Mouse (Mus musculus): ENCODE measurements at regions not wholly inside any gene's neighbourhood (a gene's known extent, or its start where the extent isn't known, plus 50 kb on each side); places are given as distances from the start of the nearest gene placed in this dataset.

DNA sequence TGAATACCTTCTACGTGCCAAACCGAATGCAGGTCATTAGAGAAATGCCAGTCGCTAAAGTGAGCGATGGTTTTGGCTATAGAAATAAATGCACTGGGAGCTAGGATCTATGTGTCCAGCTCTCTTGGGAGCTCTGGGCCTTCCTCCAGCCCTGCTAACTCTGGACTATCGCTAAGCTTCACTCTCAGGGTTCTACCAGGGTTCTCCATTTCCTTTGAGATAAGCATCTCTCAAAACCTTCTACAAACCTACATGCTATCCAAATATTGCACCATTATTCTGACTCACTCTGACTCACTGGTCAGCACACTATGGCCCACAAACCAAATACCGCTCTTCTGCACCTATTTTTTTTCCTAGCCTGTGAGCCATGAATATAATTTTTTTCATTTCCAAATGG lies 125.4 kb upstream of the Gnao1 start:
- intact Hi-C loops (cut with DNase I), result no loop called here
- DNase-seq, result no peak

DNA sequence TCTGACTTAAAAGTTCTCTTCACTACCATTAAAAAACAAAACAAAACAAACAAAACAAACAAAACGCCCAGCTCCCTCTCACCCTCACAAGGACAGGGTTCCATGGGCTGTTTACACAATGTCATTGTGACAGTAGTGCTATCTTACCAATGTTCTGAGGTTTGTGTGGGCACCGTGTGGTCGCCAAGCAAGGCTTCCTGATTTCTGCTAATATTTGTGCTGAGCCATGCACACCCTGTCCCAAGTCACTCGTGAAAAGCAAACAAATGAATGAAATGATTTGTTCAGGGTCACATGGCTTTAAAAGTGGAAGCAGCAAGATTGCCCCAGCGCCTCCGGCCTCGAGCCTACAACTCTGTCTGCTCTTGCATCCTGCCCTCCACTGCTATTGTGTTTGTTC lies 120.9 kb upstream of the Gnao1 start:
- DNase-seq, result no peak
- intact Hi-C loops (cut with DNase I), result no loop called here

DNA sequence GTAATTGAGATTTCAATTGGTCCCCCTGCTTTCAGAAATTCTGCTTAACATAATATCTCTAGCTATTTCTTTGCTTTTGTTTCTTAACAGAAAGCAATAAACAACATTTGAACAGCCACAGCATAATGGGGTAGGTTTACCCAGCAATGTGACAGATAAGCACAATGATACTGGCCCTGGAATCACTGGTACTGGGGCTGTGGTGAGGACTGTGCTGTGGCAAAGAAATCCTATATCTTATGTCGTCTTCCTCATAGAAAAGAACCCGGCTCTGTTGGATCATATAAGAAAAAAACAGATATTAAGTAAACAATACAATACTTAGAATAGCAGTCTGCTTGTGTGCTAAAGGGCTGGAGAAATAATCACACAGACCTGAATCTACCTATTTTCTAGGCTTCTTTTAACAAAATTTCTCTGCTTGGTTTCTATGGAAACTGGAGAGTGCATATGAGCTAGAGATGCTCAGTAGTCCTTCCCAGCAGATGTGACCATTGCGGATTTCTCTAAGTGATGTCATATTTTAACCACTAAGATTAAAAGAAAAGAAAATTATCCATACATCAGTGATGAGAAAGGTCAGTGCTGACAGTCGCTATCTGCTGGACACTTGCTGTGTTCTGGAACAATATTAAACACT lies 119.8 kb upstream of the Gnao1 start:
- DNase-seq, result no peak
- intact Hi-C loops (cut with DNase I), result no loop called here

DNA sequence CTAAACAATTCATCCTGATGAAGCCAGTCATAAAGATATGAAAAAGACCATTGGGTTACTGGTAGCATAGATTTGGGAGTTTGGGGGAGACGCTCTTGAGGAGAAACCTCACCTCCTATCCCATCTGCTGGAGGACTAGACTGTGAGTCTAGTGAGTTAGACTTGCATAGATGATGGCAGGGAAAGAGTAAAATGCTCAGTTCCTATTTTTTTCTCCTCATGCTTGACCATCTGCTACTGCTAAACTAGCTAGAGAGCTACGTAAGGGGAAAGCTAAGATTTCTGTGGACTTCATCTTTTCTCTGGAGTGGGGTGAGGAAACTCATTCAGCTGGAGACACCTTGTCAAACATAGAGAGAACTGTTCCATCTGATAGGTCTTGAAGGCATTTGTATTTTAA lies 118.4 kb upstream of the Gnao1 start:
- intact Hi-C loops (cut with DNase I), result no loop called here

DNA sequence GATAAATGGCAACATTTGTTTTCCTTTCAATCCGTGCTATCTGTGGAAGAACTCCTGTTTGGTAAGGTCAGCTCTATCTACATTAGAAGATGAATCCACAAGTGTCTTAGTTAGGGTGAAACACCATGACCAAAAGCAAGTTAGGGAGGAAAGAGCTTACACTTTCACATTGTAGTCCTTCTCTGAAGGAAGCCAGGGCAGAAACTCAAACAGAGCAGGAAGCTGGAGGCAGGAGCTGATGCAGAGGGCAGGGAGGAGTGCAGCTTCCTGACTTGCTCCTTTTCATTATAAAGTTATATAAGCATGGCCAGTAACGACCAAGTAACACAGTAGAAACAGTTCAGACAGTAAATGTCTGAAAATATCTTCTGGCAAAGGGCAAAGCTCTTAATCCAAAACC lies 117.9 kb upstream of the Gnao1 start:
- DNase-seq, result no peak
- intact Hi-C loops (cut with DNase I), result no loop called here

More for the DNA sequence above, 118.4 kb upstream of the Gnao1 start:
- DNase-seq, result no peak

DNA sequence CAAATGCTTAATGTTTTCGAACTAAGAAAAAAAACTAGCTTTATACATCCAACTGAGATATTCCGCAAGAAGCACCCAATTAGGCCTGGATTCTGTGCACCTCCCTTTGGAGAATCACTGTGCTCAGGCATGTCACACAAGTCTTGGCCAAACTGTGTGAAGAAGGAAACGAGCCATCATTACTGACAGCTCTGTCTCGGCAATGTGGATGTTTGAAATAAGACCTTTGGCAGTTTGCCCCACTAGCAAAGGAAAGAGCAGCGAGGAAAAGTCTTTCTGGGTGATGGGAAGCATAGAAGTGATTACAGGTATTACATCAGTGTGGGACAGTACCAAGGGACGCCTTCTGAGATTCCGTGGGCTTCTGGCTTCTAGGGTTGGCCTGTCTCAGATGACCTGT lies 112.6 kb upstream of the Gnao1 start:
- intact Hi-C loops (cut with DNase I), result no loop called here
- peak in 1 of 2 experiments; percentile 1 for DNase-seq

DNA sequence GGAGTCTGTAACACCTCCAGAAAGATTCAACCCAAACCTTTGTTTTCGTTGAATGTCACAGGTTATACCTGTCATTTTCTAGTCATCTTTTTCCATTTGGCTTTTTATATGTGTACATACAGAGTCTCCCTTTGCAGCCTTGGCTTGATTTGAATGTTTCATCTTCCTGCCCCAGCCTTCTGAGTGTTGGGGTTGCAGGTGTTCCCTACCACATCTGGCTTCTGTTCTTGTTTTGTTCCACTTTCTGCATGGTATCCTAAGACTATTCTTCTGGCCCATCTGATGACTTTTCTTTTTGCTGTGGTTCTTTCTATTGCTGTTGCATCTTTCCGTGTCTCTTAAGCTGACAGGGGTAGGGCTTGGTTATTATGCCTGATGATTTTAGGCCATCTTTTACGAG lies 111.3 kb upstream of the Gnao1 start:
- intact Hi-C loops (cut with DNase I), result no loop called here
- DNase-seq, result no peak

DNA sequence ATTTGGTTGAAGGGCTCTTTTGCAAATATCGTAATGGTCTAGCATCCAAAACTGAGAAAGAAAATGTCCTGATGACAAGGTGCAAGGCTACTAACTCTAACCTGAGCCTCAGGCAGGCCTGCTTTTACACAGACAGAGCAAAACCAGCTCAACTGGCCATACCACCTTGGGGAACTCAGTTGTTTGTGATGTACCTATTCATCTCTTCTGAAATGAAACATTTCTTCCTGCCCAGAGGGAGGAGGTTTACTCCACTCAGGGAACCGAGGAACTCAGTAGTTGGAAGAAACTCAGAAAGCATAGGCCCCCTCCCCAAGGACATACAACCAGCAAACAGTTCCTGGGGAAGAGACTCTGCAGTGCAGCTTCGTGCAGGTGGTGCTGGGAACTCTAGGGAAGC lies 108.4 kb upstream of the Gnao1 start:
- intact Hi-C loops (cut with DNase I), result no loop called here

DNA sequence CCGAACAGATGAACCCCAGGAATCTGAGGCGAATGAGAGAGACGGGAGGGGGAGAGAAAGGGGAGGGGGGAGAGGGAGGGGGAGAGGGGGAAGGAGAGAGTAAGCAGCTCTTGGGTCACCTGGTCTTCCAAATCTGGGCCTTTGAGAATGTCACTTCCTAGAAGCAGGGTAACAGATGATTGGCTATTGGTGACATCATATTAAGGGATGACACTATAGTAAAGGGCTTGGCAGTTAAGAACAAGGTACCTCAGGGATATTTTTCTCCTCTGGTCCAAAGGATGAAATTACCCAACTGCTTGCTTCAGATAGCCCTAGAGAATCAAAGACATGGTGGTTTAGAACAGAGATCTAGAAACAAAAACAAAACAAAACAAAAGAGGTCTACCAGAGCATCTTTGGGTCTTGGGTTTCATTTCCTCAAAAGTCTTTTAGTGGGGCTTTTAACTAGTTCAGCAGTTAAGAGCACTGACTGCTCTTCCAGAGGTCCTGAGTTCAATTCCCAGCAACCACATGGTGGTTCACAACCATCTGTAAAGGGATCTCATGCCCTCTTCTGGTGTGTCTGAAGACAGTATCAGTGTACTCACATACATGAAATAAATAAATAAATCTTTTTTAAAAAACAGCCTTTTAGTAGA lies 97.6 kb upstream of the Gnao1 start:
- intact Hi-C loops (cut with DNase I), result no loop called here

More for the DNA sequence above, 108.4 kb upstream of the Gnao1 start:
- no peak for DNase-seq

DNA sequence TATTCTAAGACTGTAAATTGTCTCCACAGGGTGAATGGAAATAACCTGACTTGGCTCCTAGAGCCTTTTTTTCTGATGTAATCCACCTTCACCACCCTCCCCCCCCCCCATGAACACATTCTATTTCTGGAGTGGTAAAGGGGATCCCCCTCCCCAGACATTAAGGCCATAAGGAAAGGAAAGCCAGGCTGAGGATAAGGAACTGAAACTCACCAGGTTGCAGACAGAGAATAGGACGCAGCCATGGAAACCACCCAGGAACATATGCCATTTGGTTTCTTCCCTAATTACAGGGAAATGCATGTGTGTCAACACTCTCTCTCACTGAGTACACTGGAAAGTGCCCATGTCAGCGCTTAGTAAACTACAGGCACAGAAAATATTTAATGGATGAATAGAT lies 96.5 kb upstream of the Gnao1 start:
- intact Hi-C loops (cut with DNase I), result no loop called here
- DNase-seq, result no peak

More for the DNA sequence above, 97.6 kb upstream of the Gnao1 start:
- DNase-seq, result no peak

DNA sequence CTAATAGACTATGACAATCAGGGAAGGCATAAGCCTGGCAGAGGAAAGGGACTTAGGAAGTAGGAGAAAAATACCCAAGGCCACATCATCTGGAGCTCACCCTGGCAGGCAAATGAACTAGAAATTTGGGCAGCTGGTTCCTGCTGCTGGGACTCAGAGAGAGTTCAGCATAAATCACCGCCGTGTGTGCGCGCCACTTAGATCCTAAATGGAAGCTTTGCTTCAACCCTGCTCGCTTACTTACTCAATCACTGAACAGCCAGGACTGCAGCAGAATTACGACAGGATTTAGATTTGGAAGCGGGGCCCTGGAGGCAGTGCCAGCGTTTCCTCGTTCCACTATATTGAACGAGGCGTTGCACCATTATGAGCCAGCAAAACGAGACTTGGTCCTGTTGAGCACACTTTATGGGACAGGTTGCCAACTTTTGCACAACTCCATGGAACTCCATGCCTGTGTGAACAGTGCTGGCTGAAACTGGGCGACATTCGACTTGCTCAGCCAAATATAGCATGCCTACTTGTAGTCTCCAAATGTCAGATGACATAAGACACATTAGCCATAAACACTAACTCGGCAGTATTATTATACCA lies 84.8 kb upstream of the Gnao1 start:
- no peak for DNase-seq
- intact Hi-C loops (cut with DNase I), result no loop called here

DNA sequence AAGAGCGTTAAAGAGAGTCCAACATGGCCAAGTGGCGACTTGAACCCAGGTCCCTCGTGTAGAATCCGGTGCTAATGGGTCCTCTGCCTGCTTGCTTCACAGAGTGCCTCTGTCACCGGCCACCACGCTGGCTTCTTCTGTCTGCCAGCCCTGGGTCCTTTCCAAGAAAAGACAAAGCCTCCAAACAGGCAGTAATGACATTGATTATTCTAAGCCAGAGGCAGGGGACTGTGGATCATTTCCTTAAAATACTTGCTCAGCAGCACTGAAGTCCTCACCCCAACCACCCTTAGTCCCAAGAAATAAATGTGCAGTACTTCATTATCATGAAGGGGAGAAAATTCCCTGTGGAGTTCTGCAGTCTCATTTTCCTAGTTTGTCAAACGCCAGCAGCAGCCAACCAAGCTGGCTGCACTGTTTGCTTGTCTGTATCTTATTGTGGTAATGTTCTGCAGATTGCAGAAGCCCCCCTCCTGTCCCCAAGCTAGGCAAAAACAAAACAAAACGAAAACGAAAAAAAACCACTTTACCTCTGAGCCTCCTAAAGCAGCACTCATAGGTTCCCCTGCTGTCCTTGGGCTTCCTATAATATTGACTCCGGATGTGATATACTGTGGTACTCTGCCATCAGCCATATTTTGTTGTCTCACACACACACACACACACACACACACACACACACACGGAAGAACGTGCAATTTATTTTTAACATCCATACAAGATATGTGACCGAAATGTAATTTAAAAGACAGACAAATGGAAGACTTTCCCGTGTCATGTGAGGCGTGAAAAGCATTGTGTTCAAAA lies 80.4 kb upstream of the Gnao1 start:
- intact Hi-C loops (cut with DNase I), result no loop called here
- DNase-seq, result no peak

DNA sequence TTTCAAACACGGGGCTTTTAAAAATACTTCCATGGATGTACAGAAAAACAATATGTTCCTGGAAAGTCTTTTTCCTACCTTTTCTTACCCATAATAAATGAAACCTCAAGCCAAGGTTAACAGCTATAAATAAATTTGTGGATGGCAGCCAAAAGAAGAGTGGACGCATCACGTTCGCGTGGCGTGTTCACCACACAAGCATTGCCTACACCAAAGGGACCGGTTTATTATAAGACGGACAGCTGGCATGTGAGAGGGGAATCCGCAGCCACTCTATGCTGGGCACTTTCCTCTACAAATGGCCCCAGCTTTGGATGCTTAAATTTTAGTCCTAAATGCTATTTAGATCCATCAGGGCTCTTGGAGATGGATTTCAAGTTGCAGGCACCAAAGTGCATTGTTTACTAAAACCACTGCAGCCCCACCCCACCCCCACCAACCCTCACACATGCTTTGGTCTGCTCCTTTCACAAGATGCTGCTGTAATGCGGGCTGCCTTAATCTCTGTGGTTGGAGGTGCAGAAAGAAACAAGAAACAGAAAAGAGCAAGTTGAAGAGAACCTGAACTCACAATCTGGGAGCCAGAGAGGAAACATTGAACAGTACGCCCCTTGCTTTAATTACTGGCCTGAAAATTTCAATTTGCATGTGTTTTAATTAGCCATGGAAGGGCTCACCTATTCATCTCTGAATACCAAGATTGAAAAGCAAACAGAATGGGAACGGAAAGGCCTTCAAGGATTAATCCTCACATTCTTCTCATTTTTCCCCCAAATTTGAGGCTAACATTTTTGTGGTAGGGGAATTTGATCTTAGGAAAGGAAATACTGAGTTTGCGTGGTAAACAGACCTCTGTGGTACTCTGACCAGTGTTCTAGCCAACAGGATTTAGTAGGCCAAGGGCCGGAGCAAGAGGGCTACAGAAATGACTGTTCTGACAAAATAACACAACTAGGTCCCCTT lies 78.7 kb upstream of the Gnao1 start:
- intact Hi-C loops (cut with DNase I), result no loop called here
- no peak for DNase-seq

DNA sequence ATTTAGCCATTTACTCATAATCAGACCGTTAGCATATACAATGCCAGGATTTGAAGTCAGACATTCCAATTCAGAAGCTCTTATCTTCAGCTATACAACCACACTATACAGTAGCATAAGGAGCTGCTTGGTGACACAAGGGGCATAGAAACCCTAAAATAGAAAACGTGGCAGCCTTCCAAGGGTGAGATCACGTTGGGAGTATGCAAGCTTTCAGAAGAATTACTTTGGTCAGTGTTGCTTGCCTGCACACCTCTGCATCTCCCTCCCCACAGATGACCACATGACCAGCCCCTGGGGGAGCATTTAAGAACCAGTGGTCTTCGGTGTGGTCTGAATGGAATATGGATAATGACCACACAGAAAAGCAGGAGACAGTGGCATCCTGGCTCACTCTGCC lies 74.9 kb upstream of the Gnao1 start:
- DNase-seq, result peak in 1 of 2 experiments; percentile 50
- intact Hi-C loops (cut with DNase I), result no loop called here

DNA sequence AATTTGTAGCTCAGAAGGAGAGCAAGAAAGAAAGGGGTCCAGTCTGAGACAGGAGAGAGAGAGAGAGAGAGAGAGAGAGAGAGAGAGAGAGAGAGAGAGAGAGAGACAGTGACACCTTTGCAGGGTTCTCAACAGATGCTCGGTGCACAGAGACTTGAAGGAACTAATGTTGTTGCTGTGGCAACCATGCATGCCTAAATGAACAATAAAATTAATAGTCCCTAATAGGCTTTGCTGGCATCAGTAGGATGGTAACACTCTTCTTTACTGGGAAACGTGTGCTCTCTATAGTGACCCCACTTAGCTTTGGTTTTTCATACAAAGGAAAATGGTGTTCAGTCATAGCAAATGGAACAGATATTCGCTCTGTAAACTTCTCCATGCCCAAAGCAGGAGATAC lies 69.5 kb upstream of the Gnao1 start:
- intact Hi-C loops (cut with DNase I), result no loop called here

DNA sequence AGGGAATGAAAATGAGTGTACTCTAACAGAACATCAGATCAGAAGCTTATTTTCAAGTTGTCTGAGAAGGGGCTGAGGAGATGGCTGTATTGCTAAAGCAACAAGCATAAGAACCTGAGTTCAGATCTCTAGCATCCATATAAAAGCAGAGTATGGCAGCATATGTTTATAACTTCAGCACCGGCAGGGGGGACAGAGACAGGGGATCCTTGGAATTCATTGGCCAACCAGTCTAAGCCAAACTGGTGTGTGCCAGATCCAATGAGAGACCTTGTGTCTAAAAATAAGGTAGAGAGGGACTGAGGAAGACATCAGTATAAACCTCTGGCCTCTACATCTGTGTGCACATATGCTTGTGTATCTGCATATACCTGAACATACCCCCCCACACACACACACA lies 61.0 kb upstream of the Gnao1 start:
- DNase-seq, result no peak
- intact Hi-C loops (cut with DNase I), result no loop called here

More for the DNA sequence above, 69.5 kb upstream of the Gnao1 start:
- no peak for DNase-seq

DNA sequence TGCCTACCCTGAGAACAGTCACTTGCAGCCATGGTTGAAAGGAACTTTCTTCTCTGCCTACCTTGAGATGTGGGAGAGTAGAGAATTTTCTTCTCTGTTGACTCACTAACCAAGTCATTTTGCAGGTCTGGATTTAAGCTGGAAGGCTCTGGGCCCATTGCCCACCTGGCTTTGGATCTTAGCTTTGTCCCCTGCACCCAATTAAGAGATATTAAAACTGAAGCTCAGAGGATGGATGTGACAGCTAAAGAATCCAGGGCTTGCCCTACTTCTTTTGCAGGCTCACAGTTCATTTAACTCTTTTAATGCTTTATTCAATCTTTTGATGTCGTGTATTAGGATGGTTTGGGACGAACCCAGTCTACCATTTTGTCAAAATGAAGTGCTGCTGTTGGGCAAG lies 58.8 kb upstream of the Gnao1 start:
- intact Hi-C loops (cut with DNase I), result no loop called here
- DNase-seq, result no peak

DNA sequence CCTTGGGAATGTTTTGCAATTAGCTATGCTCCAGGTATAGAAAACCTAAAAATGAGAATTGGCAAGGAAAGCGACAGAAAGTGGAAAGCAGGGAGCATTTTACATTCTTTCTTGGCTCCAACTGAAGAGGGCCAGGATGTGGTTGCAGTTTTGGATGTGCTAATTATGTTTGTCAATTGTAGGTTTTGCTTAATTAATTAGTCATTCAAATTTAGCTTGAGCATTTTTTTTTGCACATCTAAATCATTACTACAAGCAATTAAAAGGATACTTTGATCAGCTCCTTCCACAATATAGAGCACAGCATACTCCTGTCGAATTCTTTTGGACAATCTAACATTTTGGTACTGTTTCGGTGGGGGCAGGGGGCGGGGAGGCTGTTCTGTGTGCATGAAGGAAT lies 53.8 kb upstream of the Gnao1 start:
- DNase-seq, result no peak
- intact Hi-C loops (cut with DNase I), result no loop called here

Data from heart, postnatal 14 days (tissue).